Comparison of ENCODE assay signal across 11 mouse cellular contexts in the genomic region with DNA sequence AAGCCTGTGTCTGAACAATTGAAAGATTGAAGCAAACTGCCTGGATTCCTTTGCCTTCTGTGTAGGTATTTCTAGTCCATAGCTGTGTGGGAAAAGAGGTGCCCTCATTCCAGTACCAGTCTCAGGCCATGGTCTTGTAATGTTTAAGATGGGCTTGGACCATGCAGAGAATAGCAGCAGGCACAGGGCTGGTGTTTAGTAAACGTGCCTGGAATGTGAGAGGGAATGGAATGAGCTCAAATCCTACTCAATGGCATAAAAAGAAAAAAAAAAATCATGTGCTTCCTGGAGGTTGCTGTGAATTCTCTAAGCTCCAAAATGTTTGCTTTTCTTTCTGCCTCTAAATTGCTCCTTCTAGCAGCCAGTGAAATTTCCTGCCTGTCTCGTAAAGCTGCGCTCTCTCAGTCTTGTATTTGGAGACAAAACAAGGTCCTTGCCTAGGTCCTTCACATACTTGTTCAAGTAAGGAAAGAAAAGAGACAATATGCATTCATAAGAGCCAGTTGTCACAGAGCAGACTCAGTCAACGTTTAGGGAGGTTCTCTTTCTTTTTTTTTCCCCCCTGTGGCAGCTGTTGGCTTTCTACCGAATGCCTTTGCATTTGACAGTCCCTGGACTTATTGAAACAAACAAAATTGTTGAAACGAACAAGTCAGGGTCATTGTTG.
DNase-seq lines count a peak whose midpoint lies in the region; ATAC-seq lines count a peak whose summit lies in the region.
"Had no signal": no experiment of that assay in that cellular context is flagged by ENCODE, and none has a peak within 500 bp of the region (broad histone marks: within the 10 kb centered on the region; RNA-seq: fewer than 3 reads in every experiment).

No protein-coding gene starts in this region.

- H3K4me3 ChIP-seq in forebrain, embryonic 12.5 days (replicated peaks) = no peak overlapping the region
- H3K4me3 ChIP-seq in forebrain, embryonic 11.5 days (ENCODE audit: low read depth, low read length) = no peak overlapping the region
- no peak overlapping the region for H3K4me3 ChIP-seq in hindbrain, embryonic 12.5 days
- H3K4me3 ChIP-seq in midbrain, embryonic 15.5 days = no peak overlapping the region

- H3K36me3 ChIP-seq in forebrain, embryonic 12.5 days (replicated peaks) = no peaks in the 10 kb centered on the region
- no peaks in the 10 kb centered on the region for H3K36me3 ChIP-seq in forebrain, embryonic 11.5 days (ENCODE audit: control insufficient read depth, insufficient read depth, low read length)
- no peaks in the 10 kb centered on the region for H3K36me3 ChIP-seq in hindbrain, embryonic 12.5 days
- H3K36me3 ChIP-seq in midbrain, embryonic 15.5 days (replicated peaks) = no peaks in the 10 kb centered on the region

- peaks cover 16% of the 10 kb centered on the region for H3K4me1 ChIP-seq in forebrain, embryonic 12.5 days
- no peaks in the 10 kb centered on the region; the same call in 1 of the 2 replicates for H3K4me1 ChIP-seq in forebrain, embryonic 11.5 days (replicated peaks; ENCODE audit: control insufficient read depth, insufficient read depth, low read length)
- H3K4me1 ChIP-seq in hindbrain, embryonic 12.5 days = peaks cover 13% of the 10 kb centered on the region
- peaks cover 17% of the 10 kb centered on the region for H3K4me1 ChIP-seq in midbrain, embryonic 15.5 days

- 30% methylated on average over 6 of the region's 6 CpGs for WGBS in forebrain, embryonic 12.5 days
- 46% methylated on average over 6 of the region's 6 CpGs for WGBS in forebrain, embryonic 11.5 days
- WGBS in hindbrain, embryonic 12.5 days = 32% methylated on average over 6 of the region's 6 CpGs
- 26% methylated on average over 6 of the region's 6 CpGs for WGBS in midbrain, embryonic 15.5 days

- H3K9ac ChIP-seq in forebrain, embryonic 12.5 days = no peak overlapping the region
- no peak overlapping the region for H3K9ac ChIP-seq in forebrain, embryonic 11.5 days (ENCODE audit: low read length)
- no peak overlapping the region for H3K9ac ChIP-seq in hindbrain, embryonic 12.5 days
- H3K9ac ChIP-seq in midbrain, embryonic 15.5 days = no peak overlapping the region

- H3K27ac ChIP-seq in forebrain, embryonic 12.5 days = peak overlapping the region; percentile 66
- H3K27ac ChIP-seq in forebrain, embryonic 11.5 days (ENCODE audit: low read depth, low read length) = no peak overlapping the region
- H3K27ac ChIP-seq in hindbrain, embryonic 12.5 days = peak overlapping the region; percentile 3
- peak overlapping the region; percentile 73 for H3K27ac ChIP-seq in midbrain, embryonic 15.5 days

- H3K27me3 ChIP-seq in forebrain, embryonic 12.5 days = no peaks in the 10 kb centered on the region
- no peaks in the 10 kb centered on the region for H3K27me3 ChIP-seq in forebrain, embryonic 11.5 days (ENCODE audit: control insufficient read depth, insufficient read depth, low read length)
- no peaks in the 10 kb centered on the region for H3K27me3 ChIP-seq in hindbrain, embryonic 12.5 days
- no peaks in the 10 kb centered on the region for H3K27me3 ChIP-seq in midbrain, embryonic 15.5 days (replicated peaks)

- DNase-seq in forebrain, embryonic 11.5 days (ENCODE audit: low spot score) = no peak
- DNase-seq in Muller cell, postnatal 12 days (ENCODE audit: inconsistent ontology term) = peak; percentile 6
- DNase-seq in yolk sac, embryonic 10.5 days (ENCODE audit: low spot score) = no peak
- DNase-seq in T-cell, adult 2 months (ENCODE audit: low spot score) = no peak
- DNase-seq in thymus, postnatal 25 days = no peak
- DNase-seq: adrenal gland, adult 2 months; gastrocnemius, postnatal 36 days; lung, postnatal 36 days had no signal

- H3K4me2 ChIP-seq in forebrain, embryonic 12.5 days = 0 out of 2 replicates have a peak overlapping the region, but pooled peaks have one; percentile 4
- H3K4me2 ChIP-seq in forebrain, embryonic 11.5 days (ENCODE audit: low read depth, low read length, severe bottlenecking) = no peak overlapping the region
- no peak overlapping the region for H3K4me2 ChIP-seq in hindbrain, embryonic 12.5 days (replicated peaks)
- peak overlapping the region; percentile 13; the same call in 1 of the 2 replicates for H3K4me2 ChIP-seq in midbrain, embryonic 15.5 days

- H3K9me3 ChIP-seq in forebrain, embryonic 12.5 days = no peaks in the 10 kb centered on the region
- H3K9me3 ChIP-seq in forebrain, embryonic 11.5 days (ENCODE audit: control insufficient read depth, low read length) = no peaks in the 10 kb centered on the region
- no peaks in the 10 kb centered on the region for H3K9me3 ChIP-seq in hindbrain, embryonic 12.5 days (replicated peaks)
- no peaks in the 10 kb centered on the region for H3K9me3 ChIP-seq in midbrain, embryonic 15.5 days

- no peak for ATAC-seq in forebrain, embryonic 12.5 days (ENCODE audit: low FRiP score)
- no peak for ATAC-seq in forebrain, embryonic 11.5 days (replicated peaks; ENCODE audit: low FRiP score)
- ATAC-seq in hindbrain, embryonic 12.5 days (ENCODE audit: low FRiP score) = no peak
- peak; percentile 35; the same call in 1 of the 2 replicates for ATAC-seq in midbrain, embryonic 15.5 days (replicated peaks)

Comparison
In these comparisons a context has a peak if more than half of its experiments do, and no peak if none do; other contexts are left out.
1. H3K4me2 ChIP-seq: peak in forebrain, embryonic 12.5 days (single experiment) and midbrain, embryonic 15.5 days (single experiment); none in forebrain, embryonic 11.5 days (single experiment) and hindbrain, embryonic 12.5 days (single experiment).